Mouse (Mus musculus) midbrain, embryonic 13.5 days (tissue): ENCODE results near the gene Guca1b. TPM values are rescaled to one million over a fixed set of nuclear protein-coding genes. Genes with fewer than 3 reads are reported as not detected.
"Not testable (repeated sequence)": the region's sequence is repeated elsewhere in the genome, so short reads cannot be mapped to it uniquely, and the experiment has no call there.

Experiments used
- ATAC-seq: fragments of 200-750 bp; cut with Nextera tagmentation; 2 replicates; pipeline ENCODE4 v1.8.0; 2017; ENCODE audit warnings: mild to moderate bottlenecking, moderate TSS enrichment, moderate library complexity
- H3K27ac ChIP-seq: fragments of 300-500 bp; sonication (generic); 2 replicates; pipeline ENCODE4 v1.5.1; 2015; ENCODE audit warnings: inconsistent platforms, mild to moderate bottlenecking, moderate library complexity
- H3K27me3 ChIP-seq: fragments of 300-500 bp; sonication (generic); 2 replicates; pipeline ENCODE4 v1.6.1; 2015; ENCODE audit warnings: mild to moderate bottlenecking, inconsistent platforms
- H3K36me3 ChIP-seq: fragments of 300-500 bp; sonication (generic); 2 replicates; pipeline ENCODE4 v1.6.1; 2015; ENCODE audit warnings: mild to moderate bottlenecking, inconsistent platforms
- H3K4me1 ChIP-seq: fragments of 300-500 bp; sonication (generic); replicated peaks from 2 replicates; pipeline ENCODE4 v1.6.1; 2015; ENCODE audit warnings: inconsistent platforms
- H3K4me2 ChIP-seq: fragments of 300-500 bp; sonication (generic); replicated peaks from 2 replicates; pipeline ENCODE4 v1.6.1; 2015; ENCODE audit warnings: moderate library complexity, mild to moderate bottlenecking, inconsistent platforms
- H3K4me3 ChIP-seq: fragments of 300-500 bp; sonication (generic); replicated peaks from 2 replicates; pipeline ENCODE4 v1.5.1; 2015; ENCODE audit warnings: mild to moderate bottlenecking, inconsistent platforms
- H3K9ac ChIP-seq: fragments of 300-500 bp; sonication (generic); replicated peaks from 2 replicates; pipeline ENCODE4 v1.6.1; 2015; ENCODE audit warnings: mild to moderate bottlenecking, inconsistent platforms
- H3K9me3 ChIP-seq: fragments of 300-500 bp; sonication (generic); 2 replicates; pipeline ENCODE4 v1.6.1; 2016; ENCODE audit warnings: mild to moderate bottlenecking, inconsistent platforms
- WGBS: fragments of 180-500 bp; shearing (Covaris S2); methylation state at CpG from one replicate; pipeline ENCODE4 v1.1.7; 2015; 5-methylcytosine and 5-hydroxymethylcytosine counted together
- polyA plus RNA-seq: library from polyadenylated mRNA; unstranded; fragments of >200 nt; fragmentation: Nextera tagmentation; extraction: Ambion mirVana; gene quantifications from 2 replicates; pipeline ENCODE4 v1.2.1, GENCODE M21; 2015

The Guca1b gene
- polyA plus RNA-seq, 1 experiment from 2014 or later = 0.93 TPM

- no peaks in the 10 kb centered on the region for H3K27me3 ChIP-seq
- WGBS = 90% methylated on average over 4 of the region's 4 CpGs
- no peak overlapping the region for H3K4me3 ChIP-seq
- peaks cover 34% of the 10 kb centered on the region for H3K36me3 ChIP-seq
- no peak overlapping the region for H3K27ac ChIP-seq
- no peak overlapping the region for H3K9ac ChIP-seq
- no peak for ATAC-seq
- peaks cover 10% of the 10 kb centered on the region; the same call in 1 of the 2 replicates for H3K4me1 ChIP-seq
- 0 out of 2 replicates have a peak, but pooled peaks cover 3% of the 10 kb centered on the region for H3K9me3 ChIP-seq
- H3K4me2 ChIP-seq = no peak overlapping the region
These were observed 1.9 kb upstream of the Guca1b start for GRCm38 (mm10) chr17:47383266-47383665.

GRCm38 (mm10) chr17:47384064-47384463 lies 1.1 kb upstream of the Guca1b start:
- 93% methylated on average over 3 of the region's 3 CpGs for WGBS
- Histone ChIP-seq H3K4me1 (peaks cover 10% of the 10 kb centered on the region; the same call in 1 of the 2 replicates), H3K9ac (no peak overlapping the region), H3K4me3 (no peak overlapping the region), H3K27me3 (no peaks in the 10 kb centered on the region), H3K9me3 (0 out of 2 replicates have a peak, but pooled peaks cover 3% of the 10 kb centered on the region), H3K36me3 (peaks cover 27% of the 10 kb centered on the region), H3K27ac (no peak overlapping the region), H3K4me2 (no peak overlapping the region)
- ATAC-seq = no peak

DNA sequence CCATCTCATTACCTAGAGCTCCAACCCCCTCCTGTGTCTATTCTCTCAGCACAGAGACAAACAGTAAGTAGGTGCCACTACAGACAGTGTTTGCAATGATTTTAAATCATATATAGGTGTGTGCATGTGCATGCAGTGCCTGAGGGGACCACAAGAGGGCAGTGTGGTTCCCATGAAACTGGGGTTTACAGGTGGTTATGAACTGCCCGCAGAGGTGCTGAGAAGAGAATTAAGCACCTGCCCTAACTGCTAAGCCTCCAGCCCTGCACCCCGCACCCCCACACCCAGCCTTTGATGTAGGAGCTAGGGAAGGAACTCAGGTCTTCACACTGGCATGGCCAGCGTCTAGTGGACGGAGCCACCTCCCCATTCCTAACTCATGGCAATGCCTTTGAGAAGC lies 1.5 kb downstream of the Guca1b start:
- Histone ChIP-seq H3K36me3 (peaks cover 3% of the 10 kb centered on the region; the same call in 1 of the 2 replicates), H3K4me2 (no peak overlapping the region), H3K27ac (no peak overlapping the region), H3K9ac (no peak overlapping the region), H3K27me3 (no peaks in the 10 kb centered on the region), H3K4me3 (no peak overlapping the region), H3K9me3 (0 out of 2 replicates have a peak, but pooled peaks cover 3% of the 10 kb centered on the region), H3K4me1 (peaks cover 7% of the 10 kb centered on the region; the same call in 1 of the 2 replicates)
- 63% methylated on average over 4 of the region's 4 CpGs for WGBS
- no peak for ATAC-seq

DNA sequence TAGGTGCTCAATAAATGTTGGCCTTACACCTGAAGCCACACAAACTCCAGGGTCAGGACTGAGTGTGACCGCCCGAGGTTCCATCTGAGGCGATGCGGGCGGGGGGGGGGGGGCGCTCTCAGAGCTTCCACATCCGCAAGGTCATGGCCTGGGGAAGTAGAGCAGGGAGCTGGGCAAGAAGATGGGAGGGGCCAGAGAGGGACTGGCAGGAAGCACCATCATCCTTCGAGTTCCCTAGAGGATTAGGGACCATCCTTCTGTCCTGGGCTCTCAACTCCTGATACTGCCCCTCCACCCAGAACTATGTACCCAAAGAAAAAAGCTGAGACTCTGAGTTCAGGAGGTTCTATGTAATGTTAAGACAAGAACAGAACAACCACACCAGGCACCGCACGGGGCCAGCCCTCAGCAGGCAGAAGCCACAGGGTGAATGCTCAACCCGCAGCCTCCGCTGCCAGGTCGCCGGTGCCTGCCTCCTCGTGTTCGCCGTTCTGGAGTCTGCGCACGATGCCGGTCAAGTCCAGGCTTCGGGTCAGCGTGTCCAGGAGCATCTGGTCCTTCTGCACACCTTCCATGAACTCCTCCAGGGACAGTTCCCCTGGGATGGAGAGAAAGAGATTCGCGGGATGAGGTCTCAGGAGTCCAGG lies 9.2 kb downstream of the Guca1b start:
- no peaks in the 10 kb centered on the region for H3K36me3 ChIP-seq
- ATAC-seq = peak; percentile 25; the same call in 1 of the 2 replicates
- peak overlapping the region; percentile 11; the same call in 1 of the 2 replicates for H3K4me3 ChIP-seq
- WGBS = 23% methylated on average over 24 of the region's 24 CpGs
- H3K4me2 ChIP-seq = peak overlapping the region; percentile 35
- peaks cover 26% of the 10 kb centered on the region for H3K27me3 ChIP-seq
- no peak overlapping the region for H3K27ac ChIP-seq
- no peaks in the 10 kb centered on the region for H3K9me3 ChIP-seq
- H3K4me1 ChIP-seq = peaks cover 14% of the 10 kb centered on the region
- 0 out of 2 replicates have a peak overlapping the region, but pooled peaks have one; percentile 14 for H3K9ac ChIP-seq

- 3% methylated on average over 19 of the region's 20 CpGs for WGBS
- H3K27me3 ChIP-seq = peaks cover 32% of the 10 kb centered on the region
- H3K36me3 ChIP-seq = no peaks in the 10 kb centered on the region
- H3K9ac ChIP-seq = no peak overlapping the region
- H3K9me3 ChIP-seq = no peaks in the 10 kb centered on the region
- peaks cover 14% of the 10 kb centered on the region for H3K4me1 ChIP-seq
- peak; percentile 80 for ATAC-seq
- no peak overlapping the region for H3K27ac ChIP-seq
- H3K4me2 ChIP-seq = peak overlapping the region; percentile 35
- H3K4me3 ChIP-seq = peak overlapping the region; percentile 16
These were observed 10.3 kb downstream of the Guca1b start for GRCm38 (mm10) chr17:47395376-47395913.

- ATAC-seq = no peak
- Histone ChIP-seq H3K36me3 (no peaks in the 10 kb centered on the region), H3K4me2 (no peak overlapping the region), H3K27me3 (peaks cover 40% of the 10 kb centered on the region), H3K9ac (no peak overlapping the region), H3K4me1 (peaks cover 14% of the 10 kb centered on the region), H3K27ac (no peak overlapping the region), H3K9me3 (no peaks in the 10 kb centered on the region), H3K4me3 (no peak overlapping the region)
- WGBS = 87% methylated on average over 8 of the region's 8 CpGs
These were observed 13.9 kb downstream of the Guca1b start for GRCm38 (mm10) chr17:47399091-47399490.

- Histone ChIP-seq H3K4me3 (no peak within 1 kb of the TSS), H3K9me3 (no peaks in the 10 kb centered on the region), H3K27ac (no peak within 1 kb of the TSS), H3K36me3 (no peaks in the 10 kb centered on the region), H3K4me2 (no peak within 1 kb of the TSS), H3K27me3 (peaks cover 30% of the 10 kb centered on the region), H3K4me1 (peaks cover 3% of the 10 kb centered on the region; the same call in 1 of the 2 replicates), H3K9ac (no peak within 1 kb of the TSS)
- ATAC-seq = no peak
- 15% methylated on average over 10 of the region's 10 CpGs for WGBS
These were observed 15.3 kb downstream of the Guca1b start, which contains the start of gene Guca1a for GRCm38 (mm10) chr17:47400451-47400850. Guca1a (minus strand) TSS chr17:47400584.

DNA sequence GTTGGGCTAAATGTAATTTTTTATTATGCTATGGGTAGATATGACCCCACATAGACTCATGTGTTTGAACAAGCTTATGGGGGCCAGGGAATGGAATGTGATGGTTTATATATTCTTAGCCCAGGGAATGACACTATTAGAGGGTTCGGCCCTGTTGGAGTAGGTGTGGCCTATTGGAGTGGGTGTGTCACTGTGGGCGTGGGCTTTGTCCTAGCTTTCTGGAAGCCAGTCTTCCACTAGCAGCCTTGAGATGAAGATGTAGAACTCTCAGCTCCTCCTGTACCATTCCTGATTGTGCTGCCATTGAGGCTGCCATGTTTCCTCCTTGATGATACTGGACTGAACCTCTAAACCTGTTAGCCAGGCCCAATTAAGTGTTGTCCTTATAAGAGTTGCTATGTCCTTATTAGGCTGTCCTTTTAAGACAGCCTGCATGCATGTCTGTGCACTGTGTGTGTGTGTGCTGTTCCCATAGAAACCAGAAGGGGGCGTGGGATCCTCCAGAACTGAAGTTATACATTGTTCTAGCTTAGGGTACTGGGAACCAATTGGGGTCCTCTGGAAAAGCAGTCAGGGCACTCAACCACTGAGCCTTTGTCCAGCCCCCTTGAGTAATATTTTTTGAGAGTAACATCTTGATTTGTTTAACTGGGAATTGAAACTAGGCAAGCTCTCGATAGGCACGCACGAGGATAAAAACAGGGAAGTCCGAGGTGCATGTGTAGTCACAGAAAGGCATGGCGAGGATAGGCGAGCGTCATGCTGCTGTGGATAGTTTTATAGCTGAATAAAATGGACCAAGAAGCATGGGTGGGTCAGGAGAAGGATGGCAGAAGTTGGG lies 22.7 kb downstream of the Guca1b start:
- 69% methylated on average over 10 of the region's 10 CpGs for WGBS
- H3K27me3 ChIP-seq = peaks cover 55% of the 10 kb centered on the region
- ATAC-seq = no peak

DNA sequence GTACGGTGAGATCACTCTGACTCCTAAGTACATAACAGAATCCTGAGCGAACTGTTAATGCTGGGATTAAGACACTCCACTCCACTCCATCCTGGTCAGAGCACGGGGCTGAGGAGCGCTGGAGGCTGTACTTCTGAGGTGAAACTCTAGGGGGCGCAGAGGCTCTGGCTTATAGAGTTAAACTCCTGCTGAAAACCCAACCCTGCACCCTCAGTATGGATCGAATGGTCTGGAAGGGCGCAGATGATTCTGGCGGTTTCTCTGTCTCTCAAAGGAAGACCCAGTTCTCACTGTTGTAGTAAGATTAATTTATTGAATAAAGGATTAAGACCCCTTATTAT lies 23.3 kb downstream of the Guca1b start:
- no peaks in the 10 kb centered on the region; the same call in 1 of the 2 replicates for H3K9me3 ChIP-seq
- no peak overlapping the region for H3K27ac ChIP-seq
- no peak overlapping the region for H3K9ac ChIP-seq
- no peaks in the 10 kb centered on the region for H3K36me3 ChIP-seq
- WGBS = 28% methylated on average over 8 of the region's 8 CpGs
- H3K4me2 ChIP-seq = no peak overlapping the region
- no peak overlapping the region for H3K4me3 ChIP-seq
- H3K4me1 ChIP-seq = no peaks in the 10 kb centered on the region; the same call in 1 of the 2 replicates
- H3K27me3 ChIP-seq = peaks cover 59% of the 10 kb centered on the region
- 0 out of 2 replicates have a peak, but pooled peaks have one; percentile 21 for ATAC-seq

More for the DNA sequence above, 22.7 kb downstream of the Guca1b start:
- H3K4me3 ChIP-seq = no peak overlapping the region
- no peaks in the 10 kb centered on the region; the same call in 1 of the 2 replicates for H3K9me3 ChIP-seq
- no peak overlapping the region for H3K4me2 ChIP-seq
- no peak overlapping the region for H3K9ac ChIP-seq
- H3K27ac ChIP-seq = no peak overlapping the region
- H3K4me1 ChIP-seq = no peaks in the 10 kb centered on the region; the same call in 1 of the 2 replicates
- no peaks in the 10 kb centered on the region for H3K36me3 ChIP-seq

DNA sequence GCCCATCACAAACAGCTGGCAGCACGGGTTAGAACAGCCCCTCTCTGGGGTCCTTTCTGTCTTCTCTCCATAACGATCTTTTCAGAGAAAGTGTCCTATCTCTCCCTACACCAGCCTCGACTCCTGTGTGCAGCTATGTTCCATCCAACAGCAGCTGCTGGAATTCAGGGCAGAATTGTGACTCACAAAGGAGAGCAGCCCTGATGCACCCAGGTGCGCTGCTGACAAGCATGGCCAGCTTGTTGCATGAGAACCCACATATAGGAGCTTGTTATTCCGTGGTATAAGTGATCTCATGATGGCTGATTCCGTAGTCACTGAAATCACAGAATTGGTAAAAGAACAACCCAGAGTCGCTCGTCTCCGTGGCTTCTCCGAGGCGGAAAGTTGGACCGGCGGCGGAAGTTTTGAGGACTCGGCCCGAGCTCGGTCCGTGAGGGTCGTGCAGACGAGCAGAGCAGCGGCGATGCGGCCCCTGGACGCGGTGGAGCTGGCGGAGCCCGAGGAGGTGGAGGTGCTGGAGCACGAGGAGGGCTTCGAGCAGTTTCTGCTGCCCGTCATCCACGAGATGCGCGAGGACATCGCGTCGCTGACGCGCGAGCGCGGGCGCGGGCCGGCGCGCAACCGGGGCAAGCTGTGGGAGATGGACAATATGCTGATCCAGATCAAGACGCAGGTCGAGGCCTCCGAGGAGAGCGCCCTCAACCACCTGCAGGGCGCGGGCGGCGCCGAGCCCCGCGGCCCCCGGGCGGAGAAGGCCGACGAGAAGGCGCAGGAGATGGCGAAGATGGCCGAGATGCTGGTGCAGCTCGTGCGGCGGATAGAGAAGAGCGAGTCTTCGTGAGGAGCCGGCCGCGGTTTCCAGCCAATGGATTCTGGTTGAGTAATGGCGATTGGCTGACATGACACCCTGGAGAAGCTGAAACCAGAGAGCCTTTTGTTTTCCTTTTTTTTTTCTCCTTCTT lies 25.0 kb downstream of the Guca1b start:
- H3K27ac ChIP-seq, H3K9me3 ChIP-seq, H3K36me3 ChIP-seq, H3K4me1 ChIP-seq: not testable (repeated sequence)
- H3K27me3 ChIP-seq = peaks cover 59% of the 10 kb centered on the region
- H3K4me3 ChIP-seq = peak overlapping the region; percentile 37
- 3% methylated on average over 74 of the region's 74 CpGs for WGBS
- peak; percentile 71 for ATAC-seq
- peak overlapping the region; percentile 57 for H3K4me2 ChIP-seq
- 0 out of 2 replicates have a peak overlapping the region, but pooled peaks have one; percentile 23 for H3K9ac ChIP-seq

- no peak for ATAC-seq
- WGBS = 69% methylated on average over 2 of the region's 2 CpGs
- no peaks in the 10 kb centered on the region for H3K36me3 ChIP-seq
- H3K4me2 ChIP-seq = no peak overlapping the region
- no peaks in the 10 kb centered on the region for H3K27me3 ChIP-seq
- H3K4me3 ChIP-seq = no peak overlapping the region
- H3K27ac ChIP-seq = no peak overlapping the region
- no peaks in the 10 kb centered on the region for H3K9me3 ChIP-seq
- H3K4me1 ChIP-seq = no peaks in the 10 kb centered on the region
- H3K9ac ChIP-seq = no peak overlapping the region
These were observed 35.0 kb downstream of the Guca1b start for GRCm38 (mm10) chr17:47420195-47420594.
